Mouse (Mus musculus): ENCODE results near the gene Fibp. TPM values are rescaled to one million over a fixed set of nuclear protein-coding genes. Genes with fewer than 3 reads are reported as not detected.

Gene Fibp
- total and polyA plus RNA-seq, 3 experiments, result 21.9 to 63.5 TPM; not detected in 1

- Histone ChIP-seq H3K36me3 (ENCODE audit: control insufficient read depth in 1 of 2, insufficient read depth in 2 of 2, low read length in 2 of 2) (peaks cover 0 to 10% of the 10 kb centered on the region in 2 experiments), H3K4me3 (ENCODE audit: control insufficient read depth in 1 of 2, insufficient read depth in 1 of 2, low read depth in 2 of 2, low read length in 2 of 2) (no peak overlapping the region), H3K9me3 (replicated peaks; ENCODE audit: insufficient read depth, low read length) (no peaks in the 10 kb centered on the region), H3K79me2 (ENCODE audit: control insufficient read depth, insufficient read depth, low read length, poor library complexity) (peaks cover 27% of the 10 kb centered on the region), H3K27ac (ENCODE audit: control insufficient read depth, low read depth, low read length) (no peak overlapping the region), H3K27me3 (ENCODE audit: control insufficient read depth in 1 of 2, insufficient read depth in 2 of 2, low read length in 2 of 2) (no peaks in the 10 kb centered on the region), H3K9ac (ENCODE audit: control insufficient read depth, low read depth, low read length, poor library complexity, severe bottlenecking) (no peak overlapping the region), H3K4me1 (ENCODE audit: control insufficient read depth in 1 of 2, insufficient read depth in 2 of 2, low read length in 2 of 2) (no peaks in the 10 kb centered on the region)
- TF ChIP-seq ZMIZ1 (IDR thresholded peaks at IDR 0.05; ENCODE audit: low read depth, low read length) (0 out of 2 replicates have a peak, but pooled peaks have one; percentile 72), SIN3A (IDR thresholded peaks at IDR 0.05; ENCODE audit: low read length) (no peak), MYB (IDR thresholded peaks at IDR 0.05; ENCODE audit: low read depth, low read length) (peak; percentile 48; the same call in 1 of the 2 replicates), POLR2AphosphoS2 (IDR thresholded peaks at IDR 0.05; ENCODE audit: low read length) (peak; percentile 66; the same call in 1 of the 2 replicates), POLR2A (IDR thresholded peaks at IDR 0.05; ENCODE audit: control insufficient read depth in 1 of 2, insufficient read depth in 1 of 2, low read depth in 1 of 2, low read length in 2 of 2, poor library complexity in 1 of 2) (peak in 1 of 2 experiments; percentile 37; a peak in 1 of 4 replicates)
- DNase-seq (ENCODE audit: low read depth, low spot score), result peak; percentile 40
Observed at GRCm38 (mm10) chr19:5495353-5496051, 35.1 kb downstream of the Fibp start.

GRCm38 (mm10) chr19:5496052-5496370 lies 35.6 kb downstream of the Fibp start:
- no peaks in the 10 kb centered on the region for H3K27me3 ChIP-seq (ENCODE audit: control insufficient read depth in 1 of 2, insufficient read depth in 2 of 2, low read length in 2 of 2)
- peaks cover 22% of the 10 kb centered on the region for H3K79me2 ChIP-seq (ENCODE audit: control insufficient read depth, insufficient read depth, low read length, poor library complexity)
- H3K9me3 ChIP-seq (replicated peaks; ENCODE audit: insufficient read depth, low read length), result no peaks in the 10 kb centered on the region
- no peak overlapping the region for H3K9ac ChIP-seq (ENCODE audit: control insufficient read depth, low read depth, low read length, poor library complexity, severe bottlenecking)
- TF ChIP-seq USF1 (IDR thresholded peaks at IDR 0.05; ENCODE audit: low read depth, low read length) (no peak), GABPA (IDR thresholded peaks at IDR 0.05; ENCODE audit: low read depth, low read length) (no peak), ELF1 (IDR thresholded peaks at IDR 0.05; ENCODE audit: low read depth, low read length) (no peak), TAL1 (IDR thresholded peaks at IDR 0.05; ENCODE audit: low read length) (no peak), RCOR1 (IDR thresholded peaks at IDR 0.05; ENCODE audit: low read depth, low read length) (no peak), MAX (IDR thresholded peaks at IDR 0.05; ENCODE audit: low read length) (no peak), EP300 (IDR thresholded peaks at IDR 0.05; ENCODE audit: low read depth in 1 of 2, low read length in 2 of 2) (no peak), CTCF (IDR thresholded peaks at IDR 0.05 in 2 of 3, conservative IDR thresholded peaks at IDR 0.05 in 1 of 3; ENCODE audit: control insufficient read depth in 1 of 3, insufficient read depth in 1 of 3, low read depth in 2 of 3, low read length in 3 of 3, poor library complexity in 1 of 3, severe bottlenecking in 1 of 3) (no peak), MEF2A (IDR thresholded peaks at IDR 0.05; ENCODE audit: extremely low read depth, insufficient replicate concordance, low read depth, low read length, poor library complexity, severe bottlenecking) (no peak), ZMIZ1 (IDR thresholded peaks at IDR 0.05; ENCODE audit: low read depth, low read length) (no peak), MYC (IDR thresholded peaks at IDR 0.05; ENCODE audit: low read depth, low read length) (no peak), POLR2A (IDR thresholded peaks at IDR 0.05; ENCODE audit: control insufficient read depth in 1 of 2, insufficient read depth in 1 of 2, low read depth in 1 of 2, low read length in 2 of 2, poor library complexity in 1 of 2) (no peak), USF2 (IDR thresholded peaks at IDR 0.05; ENCODE audit: borderline replicate concordance in 1 of 2, insufficient read depth in 1 of 2, low read depth in 1 of 2, low read length in 2 of 2) (no peak), HCFC1 (IDR thresholded peaks at IDR 0.05; ENCODE audit: low read depth, low read length) (no peak), ZNF384 (IDR thresholded peaks at IDR 0.05; ENCODE audit: low read depth, low read length) (no peak), BHLHE40 (IDR thresholded peaks at IDR 0.05; ENCODE audit: borderline replicate concordance, low read depth, low read length) (no peak)
- H3K27ac ChIP-seq (ENCODE audit: control insufficient read depth, low read depth, low read length), result no peak overlapping the region
- no peak overlapping the region for H3K4me3 ChIP-seq (ENCODE audit: control insufficient read depth in 1 of 2, insufficient read depth in 1 of 2, low read depth in 2 of 2, low read length in 2 of 2)
- no peaks in the 10 kb centered on the region for H3K4me1 ChIP-seq (ENCODE audit: control insufficient read depth in 1 of 2, insufficient read depth in 2 of 2, low read length in 2 of 2)
- H3K36me3 ChIP-seq (ENCODE audit: control insufficient read depth in 1 of 2, insufficient read depth in 2 of 2, low read length in 2 of 2), result peaks cover 0 to 10% of the 10 kb centered on the region in 2 experiments
- peak; percentile 37 for DNase-seq (ENCODE audit: low read depth, low spot score)
